ENCODE assay signal across 8 mouse cellular contexts in genomic region chr9:61997860-61998259, GRCm38 (mm10). TPM values are rescaled to one million over a fixed set of nuclear protein-coding genes. Genes with fewer than 3 reads are reported as not detected.
DNase-seq lines count a peak whose midpoint lies in the region; ATAC-seq and TF ChIP-seq lines count a peak whose summit lies in the region.

No protein-coding gene starts in this region.

- no peak for ATAC-seq in forebrain, embryonic 14.5 days
- peak; percentile 57; the same call in 1 of the 2 replicates for ATAC-seq in lung, embryonic 14.5 days (ENCODE audit: insufficient read depth)
- ATAC-seq in megakaryocyte, adult 5-6 weeks (ENCODE audit: poor library complexity, severe bottlenecking): no peak
- no peak for ATAC-seq in hindbrain, embryonic 16.5 days
- ATAC-seq in forebrain, embryonic 11.5 days (replicated peaks; ENCODE audit: low FRiP score): no peak

- TF ChIP-seq CTCF in lung, embryonic 14.5 days (IDR thresholded peaks at IDR 0.05; ENCODE audit: low read depth): no peak

- H3K4me1 ChIP-seq in forebrain, embryonic 14.5 days (ENCODE audit: control insufficient read depth, insufficient read depth, low read length): no peaks in the 10 kb centered on the region
- peaks cover 14% of the 10 kb centered on the region for H3K4me1 ChIP-seq in forebrain, embryonic 10.5 days
- peaks cover 13% of the 10 kb centered on the region; the same call in 1 of the 2 replicates for H3K4me1 ChIP-seq in lung, embryonic 14.5 days (ENCODE audit: insufficient read depth)
- no peaks in the 10 kb centered on the region for H3K4me1 ChIP-seq in hindbrain, embryonic 16.5 days (ENCODE audit: control insufficient read depth, insufficient read depth, low read depth, low read length)
- no peaks in the 10 kb centered on the region for H3K4me1 ChIP-seq in forebrain, embryonic 11.5 days (replicated peaks; ENCODE audit: control insufficient read depth, insufficient read depth, low read length)

- no peaks in the 10 kb centered on the region for H3K9me3 ChIP-seq in forebrain, embryonic 14.5 days (replicated peaks; ENCODE audit: control insufficient read depth, low read length)
- H3K9me3 ChIP-seq in forebrain, embryonic 10.5 days: no peaks in the 10 kb centered on the region
- H3K9me3 ChIP-seq in lung, embryonic 14.5 days (ENCODE audit: low read depth, low read length): no peaks in the 10 kb centered on the region
- no peaks in the 10 kb centered on the region for H3K9me3 ChIP-seq in hindbrain, embryonic 16.5 days (ENCODE audit: control insufficient read depth, low read length)
- H3K9me3 ChIP-seq in forebrain, embryonic 11.5 days (ENCODE audit: control insufficient read depth, low read length): no peaks in the 10 kb centered on the region

- no peak overlapping the region for H3K4me2 ChIP-seq in forebrain, embryonic 14.5 days (ENCODE audit: low read length)
- H3K4me2 ChIP-seq in lung, embryonic 14.5 days: no peak overlapping the region
- no peak overlapping the region for H3K4me2 ChIP-seq in hindbrain, embryonic 16.5 days (ENCODE audit: low read length)
- H3K4me2 ChIP-seq in forebrain, embryonic 11.5 days (ENCODE audit: low read depth, low read length, severe bottlenecking): no peak overlapping the region

- H3K36me3 ChIP-seq in forebrain, embryonic 14.5 days (ENCODE audit: control insufficient read depth, insufficient read depth, low read length): no peaks in the 10 kb centered on the region
- H3K36me3 ChIP-seq in forebrain, embryonic 10.5 days (replicated peaks): no peaks in the 10 kb centered on the region
- no peaks in the 10 kb centered on the region for H3K36me3 ChIP-seq in lung, embryonic 14.5 days (ENCODE audit: insufficient read depth)
- no peaks in the 10 kb centered on the region for H3K36me3 ChIP-seq in hindbrain, embryonic 16.5 days (ENCODE audit: control insufficient read depth, insufficient read depth, low read length)
- H3K36me3 ChIP-seq in forebrain, embryonic 11.5 days (ENCODE audit: control insufficient read depth, insufficient read depth, low read length): no peaks in the 10 kb centered on the region

- WGBS in forebrain, embryonic 14.5 days: 30% methylated on average over 6 of the region's 6 CpGs
- WGBS in forebrain, embryonic 10.5 days: 84% methylated on average over 6 of the region's 6 CpGs
- WGBS in lung, embryonic 14.5 days: 22% methylated on average over 6 of the region's 6 CpGs
- WGBS in hindbrain, embryonic 16.5 days: 35% methylated on average over 6 of the region's 6 CpGs
- WGBS in forebrain, embryonic 11.5 days: 70% methylated on average over 6 of the region's 6 CpGs

- no peak overlapping the region for H3K27ac ChIP-seq in forebrain, embryonic 14.5 days (ENCODE audit: low read depth, low read length)
- no peak overlapping the region for H3K27ac ChIP-seq in forebrain, embryonic 10.5 days
- no peak overlapping the region for H3K27ac ChIP-seq in lung, embryonic 14.5 days (ENCODE audit: low read depth)
- H3K27ac ChIP-seq in hindbrain, embryonic 16.5 days (ENCODE audit: low read depth, low read length): no peak overlapping the region
- no peak overlapping the region for H3K27ac ChIP-seq in forebrain, embryonic 11.5 days (ENCODE audit: low read depth, low read length)

- H3K27me3 ChIP-seq in forebrain, embryonic 14.5 days (replicated peaks; ENCODE audit: control insufficient read depth, insufficient read depth, low read length): no peaks in the 10 kb centered on the region
- H3K27me3 ChIP-seq in forebrain, embryonic 10.5 days (ENCODE audit: poor library complexity, severe bottlenecking): no peaks in the 10 kb centered on the region
- no peaks in the 10 kb centered on the region for H3K27me3 ChIP-seq in lung, embryonic 14.5 days (ENCODE audit: insufficient read depth, low read length)
- H3K27me3 ChIP-seq in hindbrain, embryonic 16.5 days (replicated peaks; ENCODE audit: control insufficient read depth, insufficient read depth, low read length): no peaks in the 10 kb centered on the region
- no peaks in the 10 kb centered on the region for H3K27me3 ChIP-seq in forebrain, embryonic 11.5 days (ENCODE audit: control insufficient read depth, insufficient read depth, low read length)

- peak; percentile 69 for DNase-seq in forebrain, embryonic 14.5 days (ENCODE audit: low spot score)
- DNase-seq in forebrain, embryonic 10.5 days (ENCODE audit: extremely low spot score, low spot score): no peak
- peak; percentile 24 for DNase-seq in right cerebral cortex, postnatal 14 days
- no peak for DNase-seq in right cerebral cortex, postnatal 36 days (ENCODE audit: low spot score in 2 of 2)
- peak; percentile 95 for DNase-seq in lung, embryonic 14.5 days
- DNase-seq in forebrain, embryonic 11.5 days (ENCODE audit: low spot score): no peak

- H3K4me3 ChIP-seq in forebrain, embryonic 14.5 days (ENCODE audit: low read depth, low read length): no peak overlapping the region
- no peak overlapping the region for H3K4me3 ChIP-seq in forebrain, embryonic 10.5 days
- no peak overlapping the region for H3K4me3 ChIP-seq in lung, embryonic 14.5 days (ENCODE audit: low read depth, low read length)
- H3K4me3 ChIP-seq in hindbrain, embryonic 16.5 days (ENCODE audit: low read length): no peak overlapping the region
- no peak overlapping the region for H3K4me3 ChIP-seq in forebrain, embryonic 11.5 days (ENCODE audit: low read depth, low read length)

- H3K9ac ChIP-seq in forebrain, embryonic 14.5 days (ENCODE audit: low read length): no peak overlapping the region
- no peak overlapping the region for H3K9ac ChIP-seq in lung, embryonic 14.5 days
- H3K9ac ChIP-seq in hindbrain, embryonic 16.5 days (ENCODE audit: low read depth, low read length): no peak overlapping the region
- no peak overlapping the region for H3K9ac ChIP-seq in forebrain, embryonic 11.5 days (ENCODE audit: low read length)

RNA-seq across cellular contexts. Expression of gene Paqr5, which starts 28.8 kb away (rescaled TPM):
- 0.53 and 0.55 TPM in 2 replicates for polyA plus RNA-seq in forebrain, embryonic 14.5 days (2014; fragmentation: Nextera tagmentation; extraction: Ambion mirVana)
- polyA plus RNA-seq in forebrain, embryonic 10.5 days (2016; fragmentation: Nextera tagmentation; extraction: Ambion mirVana): 0.58 and 1.0 TPM in 2 replicates
- polyA plus RNA-seq in lung, embryonic 14.5 days (2014; fragmentation: Nextera tagmentation; extraction: Ambion mirVana): 1.7 and 3.7 TPM in 2 replicates
- total RNA-seq in megakaryocyte, adult 5-6 weeks (2015): 0.36 and 1.0 TPM in 2 replicates
- total RNA-seq in megakaryocyte, adult 5-6 weeks (2017): 0.59 and 1.1 TPM in 2 replicates
- 0.57 and 0.64 TPM in 2 replicates for polyA plus RNA-seq in hindbrain, embryonic 16.5 days (2015; fragmentation: Nextera tagmentation; extraction: Ambion mirVana)
- 0.49 and 0.60 TPM in 2 replicates for polyA plus RNA-seq in forebrain, embryonic 11.5 days (2014; fragmentation: Nextera tagmentation; extraction: Ambion mirVana)

RNA-seq across cellular contexts. Expression of gene Kif23, which starts 51.3 kb away (rescaled TPM):
- polyA plus RNA-seq in forebrain, embryonic 14.5 days (2014; fragmentation: Nextera tagmentation; extraction: Ambion mirVana): 43.2 and 49.6 TPM in 2 replicates
- 132 and 135 TPM in 2 replicates for polyA plus RNA-seq in forebrain, embryonic 10.5 days (2016; fragmentation: Nextera tagmentation; extraction: Ambion mirVana)
- 157 and 164 TPM in 2 replicates for polyA plus RNA-seq in lung, embryonic 14.5 days (2014; fragmentation: Nextera tagmentation; extraction: Ambion mirVana)
- 160 and 172 TPM in 2 replicates for total RNA-seq in megakaryocyte, adult 5-6 weeks (2015)
- total RNA-seq in megakaryocyte, adult 5-6 weeks (2017): 309 and 311 TPM in 2 replicates
- 13.7 and 18.6 TPM in 2 replicates for polyA plus RNA-seq in hindbrain, embryonic 16.5 days (2015; fragmentation: Nextera tagmentation; extraction: Ambion mirVana)
- 124 and 132 TPM in 2 replicates for polyA plus RNA-seq in forebrain, embryonic 11.5 days (2014; fragmentation: Nextera tagmentation; extraction: Ambion mirVana)

Comparison
In these comparisons a context has a peak if more than half of its experiments do, and no peak if none do; other contexts are left out.
1. DNase-seq: peak in forebrain, embryonic 14.5 days (single experiment), right cerebral cortex, postnatal 14 days (single experiment) and lung, embryonic 14.5 days (single experiment); none in forebrain, embryonic 10.5 days (single experiment), right cerebral cortex, postnatal 36 days (0 of 2) and forebrain, embryonic 11.5 days (single experiment).